Mouse (Mus musculus) lung, postnatal 0 days (tissue): Measurements from ENCODE around the gene Spcs1.

Experiments used
- CTCF ChIP-seq: IDR thresholded peaks from 2 replicates; pipeline ENCODE4 v1.5.1; 2016; ENCODE audit warnings: antibody characterized with exemption, mild to moderate bottlenecking
- EP300 ChIP-seq: IDR thresholded peaks from 2 replicates; pipeline ENCODE4 v1.6.1; 2016; ENCODE audit warnings: antibody characterized with exemption, mild to moderate bottlenecking, control low read depth

DNA sequence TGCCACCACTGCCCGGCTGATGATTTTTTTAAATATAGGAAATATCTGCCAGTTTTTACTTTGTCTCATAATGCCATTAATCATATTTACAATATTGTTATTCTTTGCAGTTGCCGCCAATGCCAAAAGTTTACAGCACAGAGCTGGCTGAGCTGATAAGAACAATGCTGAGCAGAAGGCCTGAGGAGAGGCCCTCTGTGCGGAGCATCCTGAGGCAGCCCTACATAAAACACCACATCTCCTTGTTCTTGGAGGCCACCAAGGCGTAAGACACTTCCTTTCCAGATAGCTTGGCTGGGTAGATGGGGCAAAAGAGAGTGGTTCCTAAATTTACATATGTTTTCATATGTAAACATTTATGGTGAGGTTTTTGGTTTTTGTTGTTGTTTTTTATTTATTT lies 42.4 kb downstream of the Spcs1 start:
- no peak for TF ChIP-seq CTCF
- no peak for TF ChIP-seq EP300
